Mouse (Mus musculus) MEL (cell line): ENCODE results near the gene Atp8b5.

Experiments used
- CTCF ChIP-seq, 3 experiments: IDR thresholded peaks in 2 of 3; conservative IDR thresholded peaks in 1 of 3; 2 replicates each; pipeline ENCODE4 v1.5.1; 2011 to 2012; ENCODE audit warnings: low read length in 3 of 3, low read depth in 2 of 3, mild to moderate bottlenecking in 2 of 3, improper control_type of control experiment in 1 of 3, inconsistent platforms in 1 of 3, mixed read lengths in 1 of 3, moderate library complexity in 1 of 3; ENCODE audit not compliant: control insufficient read depth in 1 of 3, insufficient read depth in 1 of 3, poor library complexity in 1 of 3, severe bottlenecking in 1 of 3
- ELF1 ChIP-seq: IDR thresholded peaks from 2 replicates; pipeline ENCODE4 v1.6.1; 2014; ENCODE audit warnings: low read depth, mild to moderate bottlenecking, inconsistent platforms, low read length, improper control_type of control experiment, moderate library complexity
- EP300 ChIP-seq, 2 experiments: IDR thresholded peaks; 2 replicates each; pipeline ENCODE4 v1.6.1; 2011; ENCODE audit warnings: improper control_type of control experiment in 2 of 2, low read length in 2 of 2, low read depth in 1 of 2, mild to moderate bottlenecking in 1 of 2
- GATA1 ChIP-seq: IDR thresholded peaks from 2 replicates; pipeline ENCODE4 v1.6.1; 2011; ENCODE audit warnings: low read depth, low read length, improper control_type of control experiment
- HCFC1 ChIP-seq: IDR thresholded peaks from 2 replicates; pipeline ENCODE4 v1.6.1; 2012; ENCODE audit warnings: low read depth, mild to moderate bottlenecking, inconsistent platforms, low read length, improper control_type of control experiment, moderate library complexity
- POLR2A ChIP-seq, 2 experiments: IDR thresholded peaks; 2 replicates each; pipeline ENCODE4 v1.6.1; 2011 to 2012; ENCODE audit warnings: low read length in 2 of 2, mild to moderate bottlenecking in 2 of 2, control low read depth in 1 of 2, improper control_type of control experiment in 1 of 2, low read depth in 1 of 2, moderate library complexity in 1 of 2; ENCODE audit not compliant: control insufficient read depth in 1 of 2, insufficient read depth in 1 of 2, poor library complexity in 1 of 2
- POLR2AphosphoS2 ChIP-seq: IDR thresholded peaks from 2 replicates; pipeline ENCODE4 v1.6.1; 2011; ENCODE audit warnings: low read length, improper control_type of control experiment
- POLR2AphosphoS5 ChIP-seq: IDR thresholded peaks from 2 replicates; pipeline ENCODE4 v1.6.1; 2012; ENCODE audit warnings: low read depth, borderline replicate concordance, mild to moderate bottlenecking, inconsistent platforms, low read length, moderate library complexity, mixed read lengths
- RCOR1 ChIP-seq: IDR thresholded peaks from 2 replicates; pipeline ENCODE4 v1.6.1; 2012; ENCODE audit warnings: low read depth, mild to moderate bottlenecking, inconsistent platforms, low read length, improper control_type of control experiment
- SIN3A ChIP-seq: IDR thresholded peaks from 2 replicates; pipeline ENCODE4 v1.6.1; 2012; ENCODE audit warnings: low read length, improper control_type of control experiment, inconsistent platforms
- SMC3 ChIP-seq: IDR thresholded peaks from 2 replicates; pipeline ENCODE4 v1.6.1; 2011; ENCODE audit warnings: low read depth, low read length, improper control_type of control experiment
- ZC3H11A ChIP-seq: IDR thresholded peaks from 2 replicates; pipeline ENCODE4 v1.6.1; 2012; ENCODE audit warnings: low read depth, mild to moderate bottlenecking, inconsistent platforms, low read length, improper control_type of control experiment

- TF ChIP-seq POLR2A (IDR thresholded peaks at IDR 0.05; ENCODE audit: control insufficient read depth in 1 of 2, insufficient read depth in 1 of 2, low read depth in 1 of 2, low read length in 2 of 2, poor library complexity in 1 of 2) (no peak), SMC3 (0 out of 2 replicates have a peak, but pooled peaks have one; percentile 3), CTCF (IDR thresholded peaks at IDR 0.05 in 2 of 3, conservative IDR thresholded peaks at IDR 0.05 in 1 of 3; ENCODE audit: control insufficient read depth in 1 of 3, insufficient read depth in 1 of 3, low read depth in 2 of 3, low read length in 3 of 3, poor library complexity in 1 of 3, severe bottlenecking in 1 of 3) (peak in 2 of 3 experiments; percentile 5 to 36; a peak in 2 of 6 replicates), HCFC1 (no peak), ZC3H11A (no peak), EP300 (IDR thresholded peaks at IDR 0.05; ENCODE audit: low read depth in 1 of 2, low read length in 2 of 2) (no peak), RCOR1 (no peak), ELF1 (no peak), GATA1 (no peak), SIN3A (no peak), POLR2AphosphoS5 (no peak), POLR2AphosphoS2 (no peak)
Measured at GRCm38 (mm10) chr4:43372155-43372554, 105.2 kb downstream of the Atp8b5 start.
